Mouse (Mus musculus) CH12.LX (cell line): ENCODE measurements around the gene Bcas2. TPM values are rescaled to one million over a fixed set of nuclear protein-coding genes. Genes with fewer than 3 reads are reported as not detected.
A peak's percentile ranks its signal among the peaks of the same experiment; 100 is the strongest.

ENCODE experiments used
- DNase-seq: peaks from one replicate; pipeline ENCODE4 v3.0.0-alpha.2; 2013; ENCODE audit errors: extremely low read depth
- H3K27ac ChIP-seq: 2 replicates; pipeline ENCODE4 v1.5.1; 2012; ENCODE audit warnings: low read depth, mild to moderate bottlenecking, control low read depth, moderate library complexity; ENCODE audit not compliant: insufficient read depth
- H3K27me3 ChIP-seq: replicated peaks from 2 replicates; pipeline ENCODE3; 2012; ENCODE audit warnings: inconsistent platforms
- H3K36me3 ChIP-seq, 2 experiments: replicated peaks in 1 of 2; 2 replicates each; pipeline versions ENCODE3 to v1.6.1; 2012; ENCODE audit warnings: inconsistent platforms in 1 of 2, low read length in 1 of 2, mild to moderate bottlenecking in 1 of 2, mixed read lengths in 1 of 2, moderate library complexity in 1 of 2; ENCODE audit not compliant: control insufficient read depth in 1 of 2, insufficient read depth in 1 of 2
- H3K4me1 ChIP-seq, 2 experiments: 2 replicates each; pipeline ENCODE4 v1.6.1; 2012; ENCODE audit warnings: inconsistent platforms in 1 of 2, moderate library complexity in 1 of 2; ENCODE audit not compliant: insufficient read depth in 2 of 2, control insufficient read depth in 1 of 2
- H3K4me2 ChIP-seq: 2 replicates; pipeline ENCODE4 v1.6.1; 2012; ENCODE audit warnings: low read depth, mild to moderate bottlenecking, control low read depth; ENCODE audit not compliant: poor library complexity, insufficient read depth, severe bottlenecking
- H3K4me3 ChIP-seq, 3 experiments: fragments of 150-350 bp in 1 of 3; sonication (generic) in 1 of 3; replicated peaks in 1 of 3; 2 replicates each; pipeline versions ENCODE3 to v1.5.1; 2011 to 2012; ENCODE audit warnings: low read depth in 2 of 3, low read length in 2 of 3, mild to moderate bottlenecking in 2 of 3, moderate library complexity in 2 of 3, control low read depth in 1 of 3, improper control_type of control experiment in 1 of 3, inconsistent platforms in 1 of 3, mixed read lengths in 1 of 3; ENCODE audit not compliant: poor library complexity in 1 of 3
- H3K79me2 ChIP-seq: replicated peaks from 2 replicates; pipeline ENCODE4 v1.6.1; 2012; ENCODE audit warnings: mild to moderate bottlenecking, moderate library complexity; ENCODE audit not compliant: control insufficient read depth, poor library complexity, insufficient read depth, severe bottlenecking; ENCODE audit errors: extremely low read depth
- H3K9ac ChIP-seq: 2 replicates; pipeline ENCODE4 v1.6.1; 2012; ENCODE audit warnings: low read depth, mild to moderate bottlenecking, control low read depth, moderate library complexity; ENCODE audit not compliant: insufficient read depth
- H3K9me3 ChIP-seq: replicated peaks from 2 replicates; pipeline ENCODE3; 2012; ENCODE audit warnings: low read length, inconsistent platforms, mixed read lengths
- CHD2 ChIP-seq: IDR thresholded peaks from 2 replicates; pipeline ENCODE4 v1.6.1; 2011; ENCODE audit warnings: low read length, improper control_type of control experiment
- ETS1 ChIP-seq: conservative IDR thresholded peaks from 2 replicates; pipeline ENCODE4 v1.6.1; 2012; ENCODE audit warnings: low read depth, mild to moderate bottlenecking, inconsistent platforms, low read length, improper control_type of control experiment, moderate library complexity
- JUN ChIP-seq: IDR thresholded peaks from 2 replicates; pipeline ENCODE4 v1.6.1; 2011; ENCODE audit warnings: low read depth, mild to moderate bottlenecking, low read length, improper control_type of control experiment, moderate library complexity; ENCODE audit not compliant: insufficient read depth
- MAFK ChIP-seq: IDR thresholded peaks from 2 replicates; pipeline ENCODE4 v1.6.1; 2011; ENCODE audit warnings: low read length, improper control_type of control experiment; ENCODE audit not compliant: insufficient replicate concordance
- MAX ChIP-seq: IDR thresholded peaks from 2 replicates; pipeline ENCODE4 v1.6.1; 2011; ENCODE audit warnings: low read length, improper control_type of control experiment
- MXI1 ChIP-seq: IDR thresholded peaks from 2 replicates; pipeline ENCODE4 v1.6.1; 2011; ENCODE audit warnings: mild to moderate bottlenecking, low read depth, low read length, improper control_type of control experiment
- NRF1 ChIP-seq: IDR thresholded peaks from 2 replicates; pipeline ENCODE4 v1.6.1; 2014; ENCODE audit warnings: low read depth, mild to moderate bottlenecking, inconsistent platforms, low read length, improper control_type of control experiment, moderate library complexity
- POLR2A ChIP-seq: IDR thresholded peaks from 2 replicates; pipeline ENCODE4 v1.6.1; 2011; ENCODE audit warnings: low read depth, mild to moderate bottlenecking, improper control_type of control experiment, low read length
- POLR2AphosphoS2 ChIP-seq: IDR thresholded peaks from 2 replicates; pipeline ENCODE4 v1.6.1; 2011; ENCODE audit warnings: low read depth, low read length, improper control_type of control experiment
- RCOR1 ChIP-seq: conservative IDR thresholded peaks from 2 replicates; pipeline ENCODE4 v1.6.1; 2012; ENCODE audit warnings: low read depth, mild to moderate bottlenecking, inconsistent platforms, low read length, improper control_type of control experiment
- TBP ChIP-seq: conservative IDR thresholded peaks from 2 replicates; pipeline ENCODE4 v1.6.1; 2011; ENCODE audit warnings: low read depth, low read length, improper control_type of control experiment
- TCF12 ChIP-seq: IDR thresholded peaks from 2 replicates; pipeline ENCODE4 v1.6.1; 2014; ENCODE audit warnings: low read depth, mild to moderate bottlenecking, inconsistent platforms, low read length, improper control_type of control experiment
- ZC3H11A ChIP-seq: IDR thresholded peaks from 2 replicates; pipeline ENCODE4 v1.6.1; 2012; ENCODE audit warnings: low read depth, mild to moderate bottlenecking, inconsistent platforms, low read length, improper control_type of control experiment
- dilution Hi-C: fragments of 300-500 bp; cut with MboI; formaldehyde crosslinking; loops from 2 replicates; pipeline ENCODE4 v1.14.3; 2020; ENCODE audit warnings: low sequenced_read_pairs; ENCODE audit not compliant: extremely low pct_unique_long_range_greater_than_20kb, extremely low pct_ligation_motif_present
- in situ Hi-C: fragments of 300-500 bp; cut with MboI; formaldehyde crosslinking; loops from 3 replicates; pipeline ENCODE4 v1.14.3; 2019; ENCODE audit warnings: low sequenced_read_pairs, low pct_ligation_motif_present, low pct_unique_long_range_greater_than_20kb, mixed read lengths
- polyA plus RNA-seq: library from polyadenylated mRNA; unstranded; fragments of >175 nt; gene quantifications from 2 replicates; pipeline ENCODE4 v1.2.1, GENCODE M21; 2012; ENCODE audit warnings: low read depth; ENCODE audit not compliant: insufficient read length
- total RNA-seq, 2 experiments: library from RNA; depleted of rRNA; stranded (reverse); fragments of 300-350 nt in 1 of 2; fragments of >200 nt in 1 of 2; gene quantifications; 2 replicates each; pipeline ENCODE4 v1.2.3; 2012 to 2014

The Bcas2 gene
- total and polyA plus RNA-seq, 3 experiments: 65.3 to 126 (median 111) TPM

DNA sequence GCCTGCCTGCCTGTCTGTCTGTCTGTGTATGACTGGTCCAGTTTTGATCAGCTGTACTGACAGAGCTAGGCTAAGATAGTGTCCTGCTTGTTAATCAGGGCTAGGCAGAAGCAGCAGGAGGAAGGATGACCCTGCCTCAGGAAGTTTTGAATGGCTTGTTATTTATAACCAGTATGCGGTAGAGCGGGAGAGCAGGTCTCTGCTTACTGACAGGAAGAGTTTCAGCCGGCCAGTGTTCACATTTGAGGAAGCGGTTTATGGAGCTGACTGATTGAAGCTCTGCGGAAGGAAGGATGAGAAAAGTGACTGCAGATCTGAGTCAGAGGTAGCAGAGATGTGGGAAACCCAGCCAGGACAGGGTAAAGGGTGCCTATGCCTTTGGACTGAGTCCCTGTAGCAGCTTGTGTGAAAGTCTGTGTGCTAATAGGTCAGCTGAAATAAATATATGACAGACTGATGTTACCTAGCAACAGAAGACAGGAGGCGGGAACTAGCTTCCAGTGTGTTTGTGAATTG, 41.2 kb upstream of the Bcas2 start:
- in situ Hi-C loops: no loop called here
- no peaks in the 10 kb centered on the region for H3K27me3 ChIP-seq
- peaks cover 0 to 15% of the 10 kb centered on the region in 2 experiments; a peak in 2 of 4 replicates for H3K4me1 ChIP-seq
- H3K9ac ChIP-seq: no peak overlapping the region
- no peaks in the 10 kb centered on the region for H3K79me2 ChIP-seq
- no peak overlapping the region for H3K4me3 ChIP-seq
- no peaks in the 10 kb centered on the region for H3K36me3 ChIP-seq
- TF ChIP-seq MAX (no peak), TBP (no peak), ETS1 (no peak), NRF1 (no peak)
- TF ChIP-seq, all 38 proteins: peak for 0
- peak; percentile 14 for DNase-seq
- no peaks in the 10 kb centered on the region for H3K9me3 ChIP-seq
- no peak overlapping the region for H3K27ac ChIP-seq
- H3K4me2 ChIP-seq: no peak overlapping the region
- dilution Hi-C loops: no loop called here

GRCm38 (mm10) chr3:103133098-103133497, 38.4 kb upstream of the Bcas2 start:
- Histone ChIP-seq H3K9ac (no peak overlapping the region), H3K36me3 (no peaks in the 10 kb centered on the region), H3K4me1 (peaks cover 0 to 14% of the 10 kb centered on the region in 2 experiments; a peak in 2 of 4 replicates), H3K27me3 (no peaks in the 10 kb centered on the region), H3K9me3 (no peaks in the 10 kb centered on the region)
- dilution Hi-C loops: no loop called here
- TF ChIP-seq MAFK: peak; percentile 96
- no peak for TF ChIP-seq POLR2A
- TF ChIP-seq MAX: no peak
- TF ChIP-seq, all 38 proteins: peak for 1
- H3K27ac ChIP-seq: no peak overlapping the region
- no peaks in the 10 kb centered on the region for H3K79me2 ChIP-seq
- in situ Hi-C loops: no loop called here
- no peak overlapping the region for H3K4me3 ChIP-seq
- no peak for DNase-seq
- no peak overlapping the region for H3K4me2 ChIP-seq

- H3K36me3 ChIP-seq: no peaks in the 10 kb centered on the region
- no peak for DNase-seq
- dilution Hi-C loops (no loop called here), in situ Hi-C loops (no loop called here)
- H3K9ac ChIP-seq: no peak overlapping the region
- no peaks in the 10 kb centered on the region for H3K79me2 ChIP-seq
- peaks cover 0 to 10% of the 10 kb centered on the region in 2 experiments; a peak in 1 of 4 replicates for H3K4me1 ChIP-seq
- no peak overlapping the region for H3K4me3 ChIP-seq
- no peaks in the 10 kb centered on the region for H3K9me3 ChIP-seq
- no peak overlapping the region for H3K4me2 ChIP-seq
- TF ChIP-seq TCF12 (no peak), ZC3H11A (no peak), JUN (no peak), MXI1 (no peak), RCOR1 (no peak), POLR2A (no peak), CHD2 (no peak), POLR2AphosphoS2 (no peak)
- no peaks in the 10 kb centered on the region for H3K27me3 ChIP-seq
- H3K27ac ChIP-seq: no peak overlapping the region
These were observed 34.9 kb upstream of the Bcas2 start for GRCm38 (mm10) chr3:103136414-103137077.
